Mouse (Mus musculus): Measurements from ENCODE around the gene Pcbp3.

Pcbp3 gene

GRCm38 (mm10) chr10:76844901-76845300 lies 116.8 kb downstream of the Pcbp3 start:
- DNase-seq (ENCODE audit: low spot score) = no peak

- DNase-seq (ENCODE audit: low spot score) = no peak
Measured at GRCm38 (mm10) chr10:76844365-76844764, 117.3 kb downstream of the Pcbp3 start.

GRCm38 (mm10) chr10:76842087-76842486 lies 119.6 kb downstream of the Pcbp3 start:
- DNase-seq (ENCODE audit: low spot score) = no peak

GRCm38 (mm10) chr10:76841220-76841619 lies 120.5 kb downstream of the Pcbp3 start:
- DNase-seq (ENCODE audit: low spot score) = no peak

- no peak for DNase-seq (ENCODE audit: low spot score)
Measured at GRCm38 (mm10) chr10:76840566-76840965, 121.1 kb downstream of the Pcbp3 start.

GRCm38 (mm10) chr10:76835497-76836357 lies 126.0 kb downstream of the Pcbp3 start:
- DNase-seq (ENCODE audit: low spot score) = peak; percentile 64

- no peak for DNase-seq (ENCODE audit: low spot score)
Measured at GRCm38 (mm10) chr10:76832841-76833240, 128.8 kb downstream of the Pcbp3 start.

GRCm38 (mm10) chr10:76831915-76832314 lies 129.8 kb downstream of the Pcbp3 start:
- no peak for DNase-seq (ENCODE audit: low spot score)

GRCm38 (mm10) chr10:76831151-76831550 lies 130.5 kb downstream of the Pcbp3 start:
- no peak for DNase-seq (ENCODE audit: low spot score)

GRCm38 (mm10) chr10:76828936-76829335 lies 132.8 kb downstream of the Pcbp3 start:
- DNase-seq (ENCODE audit: low spot score) = no peak

GRCm38 (mm10) chr10:76822698-76823097 lies 139.0 kb downstream of the Pcbp3 start:
- DNase-seq (ENCODE audit: low spot score) = no peak

GRCm38 (mm10) chr10:76819321-76819720 lies 142.4 kb downstream of the Pcbp3 start:
- no peak for DNase-seq (ENCODE audit: low spot score)

- DNase-seq (ENCODE audit: low spot score) = no peak
Measured at GRCm38 (mm10) chr10:76818337-76818736, 143.3 kb downstream of the Pcbp3 start.

- no peak for DNase-seq (ENCODE audit: low spot score)
Measured at GRCm38 (mm10) chr10:76816930-76817329, 144.8 kb downstream of the Pcbp3 start.

- DNase-seq (ENCODE audit: low spot score) = no peak
Measured at GRCm38 (mm10) chr10:76816436-76816835, 145.3 kb downstream of the Pcbp3 start.

GRCm38 (mm10) chr10:76815481-76815880 lies 146.2 kb downstream of the Pcbp3 start:
- no peak for DNase-seq (ENCODE audit: low spot score)

GRCm38 (mm10) chr10:76814811-76815210 lies 146.9 kb downstream of the Pcbp3 start:
- no peak for DNase-seq (ENCODE audit: low spot score)

- DNase-seq (ENCODE audit: low spot score) = no peak
Measured at GRCm38 (mm10) chr10:76809916-76810660, 151.6 kb downstream of the Pcbp3 start.

GRCm38 (mm10) chr10:76809439-76809838 lies 152.2 kb downstream of the Pcbp3 start:
- no peak for DNase-seq (ENCODE audit: low spot score)

GRCm38 (mm10) chr10:76808446-76809400 lies 153.0 kb downstream of the Pcbp3 start:
- DNase-seq (ENCODE audit: low spot score) = no peak

- no peak for DNase-seq (ENCODE audit: low spot score)
Measured at GRCm38 (mm10) chr10:76802500-76802885, 159.2 kb downstream of the Pcbp3 start.
